Mouse (Mus musculus) heart, embryonic 14.5 days (tissue): ENCODE measurements around the gene Nuak1. TPM values are rescaled to one million over a fixed set of nuclear protein-coding genes. Genes with fewer than 3 reads are reported as not detected.

Experiments used
- ATAC-seq: fragments of 200-750 bp; cut with Nextera tagmentation; 2 replicates; pipeline ENCODE4 v1.8.0; 2017; ENCODE audit warnings: low read depth, moderate TSS enrichment; ENCODE audit not compliant: insufficient number of reproducible peaks, insufficient read depth, low FRiP score
- H3K27ac ChIP-seq, 2 experiments: fragments of 200-500 bp in 1 of 2; fragments of 300-500 bp in 1 of 2; sonication (generic) in 1 of 2; replicated peaks in 1 of 2; 2 replicates each; pipeline ENCODE4 v1.5.1; 2012 to 2014; ENCODE audit warnings: low read depth in 2 of 2, low read length in 2 of 2, control low read depth in 1 of 2, mild to moderate bottlenecking in 1 of 2, mixed read lengths in 1 of 2; ENCODE audit not compliant: control insufficient read depth in 1 of 2, insufficient read depth in 1 of 2
- H3K27me3 ChIP-seq: fragments of 300-500 bp; sonication (generic); 2 replicates; pipeline ENCODE4 v1.6.1; 2014; ENCODE audit warnings: mild to moderate bottlenecking, low read length, control low read depth; ENCODE audit not compliant: control insufficient read depth, insufficient read depth
- H3K36me3 ChIP-seq: fragments of 300-500 bp; sonication (generic); 2 replicates; pipeline ENCODE4 v1.6.1; 2014; ENCODE audit warnings: mild to moderate bottlenecking, control low read depth, low read length, mixed read lengths; ENCODE audit not compliant: control insufficient read depth, insufficient read depth
- H3K4me1 ChIP-seq, 2 experiments: fragments of 200-500 bp in 1 of 2; fragments of 300-500 bp in 1 of 2; sonication (generic) in 1 of 2; 2 replicates each; pipeline ENCODE4 v1.6.1; 2012 to 2014; ENCODE audit warnings: low read length in 2 of 2, control low read depth in 1 of 2, mixed read lengths in 1 of 2; ENCODE audit not compliant: control insufficient read depth in 2 of 2, insufficient read depth in 2 of 2
- H3K4me2 ChIP-seq: fragments of 300-500 bp; sonication (generic); 2 replicates; pipeline ENCODE4 v1.6.1; 2014; ENCODE audit warnings: mild to moderate bottlenecking, low read length
- H3K4me3 ChIP-seq, 2 experiments: fragments of 200-500 bp in 1 of 2; fragments of 300-500 bp in 1 of 2; sonication (generic) in 1 of 2; 2 replicates each; pipeline ENCODE4 v1.5.1; 2012 to 2014; ENCODE audit warnings: low read length in 2 of 2, mild to moderate bottlenecking in 2 of 2, control low read depth in 1 of 2, low read depth in 1 of 2, moderate library complexity in 1 of 2; ENCODE audit not compliant: control insufficient read depth in 1 of 2, insufficient read depth in 1 of 2
- H3K9ac ChIP-seq: fragments of 300-500 bp; sonication (generic); 2 replicates; pipeline ENCODE4 v1.6.1; 2014; ENCODE audit warnings: mild to moderate bottlenecking, low read length
- H3K9me3 ChIP-seq: fragments of 300-500 bp; sonication (generic); 2 replicates; pipeline ENCODE4 v1.6.1; 2016; ENCODE audit warnings: low read length, control low read depth; ENCODE audit not compliant: control insufficient read depth
- WGBS: fragments of 180-500 bp; shearing (Covaris S2); extraction: QIAGEN DNeasy Blood & Tissue Kit; methylation state at CpG from one replicate; pipeline ENCODE4 v1.1.7; 2014; 5-methylcytosine and 5-hydroxymethylcytosine counted together
- polyA plus RNA-seq: library from polyadenylated mRNA; unstranded; fragments of >200 nt; fragmentation: Nextera tagmentation; extraction: Ambion mirVana; gene quantifications from 2 replicates; pipeline ENCODE4 v1.2.1, GENCODE M21; 2014

Nuak1 gene
- polyA plus RNA-seq, 1 experiment from 2014 or later, result 3.4 TPM

DNA sequence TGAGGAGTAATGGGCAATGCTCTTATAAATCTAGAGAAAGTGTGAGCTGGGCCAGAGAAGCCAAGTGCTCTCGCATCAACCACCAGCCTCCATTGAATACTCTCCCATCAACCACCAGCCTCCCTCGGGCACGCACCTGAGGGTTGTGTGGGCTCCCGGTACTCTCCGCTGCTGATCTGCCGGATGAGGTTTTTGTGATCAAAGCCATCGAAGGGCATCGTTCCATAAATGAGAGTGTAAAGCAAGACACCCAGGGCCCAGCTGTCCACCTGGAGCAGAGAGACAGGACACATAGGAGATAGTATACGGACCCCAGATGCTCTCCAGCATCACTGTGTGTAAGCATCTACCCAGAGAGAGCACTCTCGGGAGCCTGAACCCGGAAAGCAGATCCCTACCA, 62.4 kb downstream of the Nuak1 start:
- peaks cover 62% of the 10 kb centered on the region for H3K36me3 ChIP-seq

DNA sequence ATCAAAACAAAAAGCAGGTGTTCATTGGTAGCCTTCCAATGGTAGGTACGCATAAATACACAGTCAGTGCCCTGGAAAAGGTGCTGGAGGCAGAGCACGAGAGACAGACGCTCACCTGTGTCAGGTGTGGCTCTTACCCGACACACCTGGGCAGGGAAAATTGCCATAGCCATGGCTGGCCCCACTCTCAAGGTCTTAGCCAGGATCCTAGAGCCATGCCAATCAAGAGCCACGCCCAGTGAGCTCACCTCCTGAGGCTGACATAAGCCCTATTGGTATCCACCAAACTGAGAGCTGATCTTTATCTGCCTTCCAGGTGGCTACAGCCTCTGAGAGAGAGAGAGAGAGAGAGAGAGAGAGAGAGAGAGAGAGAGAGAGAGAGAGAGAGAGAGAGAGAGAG, 64.1 kb downstream of the Nuak1 start:
- ATAC-seq, result no peak
- H3K4me3 ChIP-seq, result no peak overlapping the region
- peaks cover 15% of the 10 kb centered on the region in 2 experiments for H3K4me1 ChIP-seq
- H3K27me3 ChIP-seq, result no peaks in the 10 kb centered on the region
- no peaks in the 10 kb centered on the region for H3K9me3 ChIP-seq
- no peak overlapping the region for H3K4me2 ChIP-seq
- H3K9ac ChIP-seq, result no peak overlapping the region
- H3K36me3 ChIP-seq, result peaks cover 62% of the 10 kb centered on the region
- WGBS, result 86% methylated on average over 5 of the region's 5 CpGs
- H3K27ac ChIP-seq, result no peak overlapping the region

More for the DNA sequence above, 62.4 kb downstream of the Nuak1 start:
- Histone ChIP-seq H3K4me2 (no peak overlapping the region), H3K9ac (no peak overlapping the region), H3K9me3 (no peaks in the 10 kb centered on the region), H3K27me3 (no peaks in the 10 kb centered on the region), H3K4me1 (peaks cover 6 to 15% of the 10 kb centered on the region in 2 experiments), H3K4me3 (no peak overlapping the region), H3K27ac (no peak overlapping the region)
- no peak for ATAC-seq
- 91% methylated on average over 11 of the region's 11 CpGs for WGBS

DNA sequence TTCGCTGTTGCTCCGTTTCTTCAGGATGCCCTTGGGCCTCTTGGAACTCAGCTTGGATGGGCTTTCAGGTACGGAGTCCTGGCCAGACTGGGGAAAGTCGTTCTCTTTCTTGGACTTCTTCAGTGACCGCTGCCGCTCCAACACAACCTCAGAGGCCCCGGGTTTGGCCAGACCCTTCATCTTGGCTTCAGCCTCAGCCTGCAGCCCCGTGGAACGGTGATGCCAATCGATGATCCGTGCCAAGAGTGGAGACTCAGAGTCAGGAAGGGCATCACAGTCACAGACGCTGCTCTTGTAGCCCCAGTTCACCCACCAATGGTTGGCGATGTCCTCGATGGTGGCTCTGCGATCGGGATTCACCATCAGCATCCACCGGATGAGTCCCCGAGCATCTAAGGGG, 65.4 kb downstream of the Nuak1 start:
- Histone ChIP-seq H3K36me3 (peaks cover 61% of the 10 kb centered on the region), H3K4me1 (peaks cover 13 to 16% of the 10 kb centered on the region in 2 experiments; a peak in 3 of 4 replicates), H3K27ac (no peak overlapping the region), H3K9ac (no peak overlapping the region), H3K4me2 (no peak overlapping the region), H3K9me3 (no peaks in the 10 kb centered on the region), H3K27me3 (no peaks in the 10 kb centered on the region), H3K4me3 (no peak overlapping the region)
- ATAC-seq, result no peak
- 94% methylated on average over 18 of the region's 18 CpGs for WGBS

DNA sequence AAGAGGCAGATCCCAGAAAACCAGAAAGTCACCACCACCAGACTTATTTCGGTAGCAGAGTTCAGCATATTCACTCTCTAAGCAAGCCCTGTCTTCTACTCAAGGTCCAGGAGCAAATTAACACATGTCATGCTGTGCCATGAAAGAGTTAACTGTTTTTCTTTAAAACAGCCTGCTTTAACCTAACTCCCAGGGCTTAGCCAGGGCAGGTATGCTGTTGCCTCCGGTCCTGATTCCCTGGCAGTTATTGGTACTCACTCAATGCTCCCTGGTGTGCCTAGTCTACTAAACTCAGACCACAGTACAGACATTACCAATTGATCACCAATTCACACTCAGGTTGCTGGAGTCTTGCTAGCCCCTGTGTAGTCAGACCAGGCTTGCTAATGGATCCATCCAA, 66.9 kb downstream of the Nuak1 start:
- ATAC-seq, result no peak
- no peak overlapping the region for H3K4me2 ChIP-seq
- peaks cover 57% of the 10 kb centered on the region for H3K36me3 ChIP-seq
- H3K27me3 ChIP-seq, result no peaks in the 10 kb centered on the region
- no peak overlapping the region for H3K4me3 ChIP-seq
- H3K27ac ChIP-seq, result no peak overlapping the region
- peaks cover 13 to 17% of the 10 kb centered on the region in 2 experiments; a peak in 3 of 4 replicates for H3K4me1 ChIP-seq
- H3K9me3 ChIP-seq, result no peaks in the 10 kb centered on the region
- WGBS, result 89% methylated on average over 2 of the region's 2 CpGs
- no peak overlapping the region for H3K9ac ChIP-seq

DNA sequence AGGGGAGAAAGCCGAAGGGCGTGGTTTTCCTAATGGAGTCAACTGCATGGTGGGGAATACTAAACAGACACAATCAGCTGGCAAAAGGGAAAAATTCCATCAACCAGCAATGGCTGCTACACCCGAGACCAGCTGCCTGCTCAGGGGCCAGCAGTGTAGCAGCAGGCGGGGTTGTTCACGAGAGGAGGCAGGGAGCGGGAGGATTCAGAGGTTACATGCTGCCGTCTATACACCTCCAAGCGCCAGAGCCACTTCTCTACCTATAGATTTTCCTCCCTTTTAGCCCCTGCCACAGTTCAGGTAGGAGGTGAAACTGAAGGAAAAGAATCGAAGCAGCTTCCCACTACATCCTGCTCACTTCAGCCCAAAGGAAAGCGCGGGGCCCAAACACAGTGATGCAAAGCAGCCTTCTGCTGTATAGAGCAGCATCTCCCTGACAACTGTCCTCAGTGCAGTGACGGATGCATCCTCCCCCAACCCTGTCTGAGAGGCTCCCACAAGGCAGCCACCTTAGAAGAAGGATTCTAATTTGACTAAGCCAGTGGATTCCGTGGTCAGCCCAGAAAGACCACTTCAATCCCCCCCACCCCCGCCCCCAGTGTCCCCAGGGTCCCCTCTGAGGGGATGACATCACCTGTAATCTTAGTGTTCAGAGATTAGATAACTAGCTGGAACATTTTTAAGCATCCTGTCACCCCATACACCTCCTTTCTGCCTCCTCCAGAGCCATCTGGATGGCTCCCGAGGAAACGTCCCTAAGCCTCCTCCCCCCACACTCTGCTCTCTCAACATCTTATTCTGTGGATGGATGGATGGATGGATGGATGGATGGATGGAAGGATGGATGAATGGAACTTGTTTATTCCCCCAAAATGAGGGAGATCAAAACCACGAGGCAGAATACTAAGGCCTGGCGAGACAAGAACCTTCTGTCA, 68.0 kb downstream of the Nuak1 start:
- Histone ChIP-seq H3K27ac (no peak overlapping the region), H3K9me3 (no peaks in the 10 kb centered on the region), H3K36me3 (peaks cover 47% of the 10 kb centered on the region), H3K4me1 (peaks cover 13 to 17% of the 10 kb centered on the region in 2 experiments; a peak in 3 of 4 replicates), H3K27me3 (no peaks in the 10 kb centered on the region), H3K9ac (no peak overlapping the region), H3K4me3 (no peak overlapping the region), H3K4me2 (no peak overlapping the region)
- no peak for ATAC-seq
- 36% methylated on average over 18 of the region's 18 CpGs for WGBS

DNA sequence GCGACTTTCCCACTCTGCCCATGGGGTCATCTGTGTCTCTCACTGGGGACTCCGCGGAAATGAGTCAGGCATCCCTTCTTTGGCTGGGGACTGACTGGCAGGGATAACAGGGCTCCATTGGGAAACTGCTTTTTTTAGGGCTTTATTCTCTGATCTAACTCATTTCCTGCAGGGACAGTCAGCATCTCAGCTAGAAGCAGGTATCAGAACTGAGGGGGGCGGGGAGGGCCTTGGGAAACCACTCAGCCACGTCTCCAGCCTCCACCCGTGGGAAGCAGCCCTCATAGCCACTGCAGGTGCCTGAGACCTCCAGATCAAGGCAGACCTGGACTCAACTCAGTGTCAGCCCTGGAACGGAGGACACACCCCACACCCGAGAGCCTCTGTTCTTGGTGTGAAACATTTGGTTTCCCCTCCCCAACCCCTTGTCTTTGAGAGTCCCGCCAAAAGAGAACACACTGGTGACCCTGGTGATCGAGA, 68.7 kb downstream of the Nuak1 start:
- no peak for ATAC-seq
- Histone ChIP-seq H3K9ac (no peak overlapping the region), H3K9me3 (no peaks in the 10 kb centered on the region), H3K27me3 (no peaks in the 10 kb centered on the region), H3K4me1 (peaks cover 13 to 17% of the 10 kb centered on the region in 2 experiments; a peak in 3 of 4 replicates), H3K4me2 (no peak overlapping the region), H3K27ac (no peak overlapping the region), H3K4me3 (no peak overlapping the region), H3K36me3 (peaks cover 43% of the 10 kb centered on the region)
- 38% methylated on average over 10 of the region's 10 CpGs for WGBS

DNA sequence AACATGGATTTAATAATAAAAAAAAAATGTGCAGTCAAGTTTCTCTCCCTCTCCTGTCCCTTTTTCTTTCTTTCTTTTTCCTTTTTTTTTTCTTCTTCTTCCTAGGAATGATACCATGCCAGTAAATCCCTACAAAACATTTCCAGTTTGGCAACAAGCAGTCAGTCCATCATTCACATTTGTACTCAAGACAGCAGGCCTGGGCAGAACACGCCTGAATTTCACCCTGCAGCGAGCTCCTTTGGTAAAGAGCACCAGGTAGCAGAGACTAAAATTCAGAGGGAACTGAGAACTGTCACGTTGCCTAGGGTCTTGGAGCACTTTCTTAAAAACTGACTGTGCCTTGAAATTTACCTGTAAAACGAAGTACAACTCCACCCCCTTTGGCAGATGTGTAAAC, 69.2 kb downstream of the Nuak1 start:
- no peak for ATAC-seq
- 77% methylated on average over 4 of the region's 4 CpGs for WGBS
- Histone ChIP-seq H3K4me1 (peaks cover 13 to 17% of the 10 kb centered on the region in 2 experiments; a peak in 3 of 4 replicates), H3K4me3 (no peak overlapping the region), H3K4me2 (no peak overlapping the region), H3K36me3 (peaks cover 38% of the 10 kb centered on the region), H3K27ac (no peak overlapping the region), H3K9me3 (no peaks in the 10 kb centered on the region), H3K9ac (no peak overlapping the region), H3K27me3 (no peaks in the 10 kb centered on the region)
